Mouse (Mus musculus) embryonic facial prominence, embryonic 12.5 days (tissue): ENCODE measurements at regions not wholly inside any gene's neighbourhood (a gene's known extent, or its start where the extent isn't known, plus 50 kb on each side); places are given as distances from the start of the nearest gene placed in this dataset.

Source experiments
- ATAC-seq: fragments of 200-750 bp; cut with Nextera tagmentation; 2 replicates; pipeline ENCODE4 v1.8.0; 2017; ENCODE audit not compliant: insufficient number of reproducible peaks, insufficient read depth, low FRiP score, low TSS enrichment
- H3K27ac ChIP-seq: fragments of 300-500 bp; sonication (generic); 2 replicates; pipeline ENCODE4 v1.5.1; 2016; ENCODE audit warnings: mild to moderate bottlenecking
- H3K27me3 ChIP-seq: fragments of 300-500 bp; sonication (generic); 2 replicates; pipeline ENCODE4 v1.6.1; 2016; ENCODE audit warnings: mild to moderate bottlenecking, moderate library complexity
- H3K36me3 ChIP-seq: fragments of 300-500 bp; sonication (generic); 2 replicates; pipeline ENCODE4 v1.6.1; 2016; ENCODE audit warnings: mild to moderate bottlenecking
- H3K4me1 ChIP-seq: fragments of 300-500 bp; sonication (generic); 2 replicates; pipeline ENCODE4 v1.6.1; 2016
- H3K4me2 ChIP-seq: fragments of 300-500 bp; sonication (generic); replicated peaks from 2 replicates; pipeline ENCODE4 v1.6.1; 2016; ENCODE audit warnings: mild to moderate bottlenecking, moderate library complexity
- H3K4me3 ChIP-seq: fragments of 300-500 bp; sonication (generic); 2 replicates; pipeline ENCODE4 v1.5.1; 2016; ENCODE audit warnings: mild to moderate bottlenecking
- H3K9ac ChIP-seq: fragments of 300-500 bp; sonication (generic); 2 replicates; pipeline ENCODE4 v1.6.1; 2016; ENCODE audit warnings: mild to moderate bottlenecking, moderate library complexity
- H3K9me3 ChIP-seq: fragments of 300-500 bp; sonication (generic); 2 replicates; pipeline ENCODE4 v1.6.1; 2016; ENCODE audit warnings: mild to moderate bottlenecking, moderate library complexity
- WGBS: fragments of 180-500 bp; shearing (Covaris S2); methylation state at CpG from one replicate; pipeline ENCODE4 v1.1.7; 2016; 5-methylcytosine and 5-hydroxymethylcytosine counted together

DNA sequence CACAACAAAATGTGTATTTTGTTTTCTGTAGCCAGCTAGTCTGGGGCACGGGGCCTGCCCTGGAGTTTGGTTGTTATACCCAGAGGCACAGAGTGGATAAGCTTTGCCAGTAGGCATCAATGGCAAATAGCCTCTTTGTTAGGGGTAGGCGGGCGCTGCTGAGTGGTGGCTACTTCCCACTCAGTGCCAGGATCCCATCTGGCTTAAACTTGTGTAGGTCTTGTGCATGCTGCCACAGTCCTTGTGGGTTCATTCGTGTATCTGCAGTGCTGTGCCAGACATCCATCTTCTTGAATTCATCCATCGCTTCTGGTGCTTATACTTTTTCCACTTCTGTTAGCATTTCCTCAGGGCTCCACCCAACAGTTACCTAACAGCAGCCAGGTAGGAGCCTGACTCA is 545.4 kb upstream of the Atp11b start:
- H3K4me3 ChIP-seq, result no peak overlapping the region
- no peaks in the 10 kb centered on the region for H3K9me3 ChIP-seq
- no peak overlapping the region for H3K9ac ChIP-seq
- no peak overlapping the region for H3K4me2 ChIP-seq
- 84% methylated on average over 5 of the region's 5 CpGs for WGBS
- no peaks in the 10 kb centered on the region for H3K27me3 ChIP-seq
- no peak for ATAC-seq
- no peaks in the 10 kb centered on the region for H3K4me1 ChIP-seq
- no peak overlapping the region for H3K27ac ChIP-seq
- H3K36me3 ChIP-seq, result no peaks in the 10 kb centered on the region

DNA sequence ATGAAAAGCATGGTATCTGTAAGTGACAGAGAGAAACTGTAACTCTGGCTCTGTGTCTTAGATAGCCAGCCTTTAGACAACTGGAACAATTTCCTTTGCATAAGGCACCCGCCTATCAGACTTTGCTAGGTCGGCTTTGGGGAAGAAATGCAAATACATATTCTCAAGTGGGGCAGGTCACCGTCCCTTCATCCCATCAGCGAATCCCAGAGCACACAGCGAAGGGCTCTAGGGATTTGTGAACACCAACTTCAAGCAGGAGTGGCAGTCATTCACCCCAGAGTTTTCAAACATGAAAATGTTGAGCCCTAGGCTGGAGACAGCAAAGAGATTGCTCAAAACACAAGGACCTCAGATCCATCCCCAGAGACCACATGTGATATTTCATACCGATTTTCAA is 534.5 kb upstream of the Atp11b start:
- Histone ChIP-seq H3K4me1 (no peaks in the 10 kb centered on the region), H3K27ac (no peak overlapping the region), H3K4me2 (no peak overlapping the region), H3K27me3 (no peaks in the 10 kb centered on the region), H3K4me3 (no peak overlapping the region), H3K36me3 (no peaks in the 10 kb centered on the region), H3K9ac (no peak overlapping the region), H3K9me3 (no peaks in the 10 kb centered on the region)
- 85% methylated on average over 6 of the region's 6 CpGs for WGBS
- ATAC-seq, result no peak

- 69% methylated on average over 3 of the region's 3 CpGs for WGBS
- no peak overlapping the region for H3K27ac ChIP-seq
Observed at GRCm38 (mm10) chr3:35221183-35221582, 532.7 kb upstream of the Atp11b start.

DNA sequence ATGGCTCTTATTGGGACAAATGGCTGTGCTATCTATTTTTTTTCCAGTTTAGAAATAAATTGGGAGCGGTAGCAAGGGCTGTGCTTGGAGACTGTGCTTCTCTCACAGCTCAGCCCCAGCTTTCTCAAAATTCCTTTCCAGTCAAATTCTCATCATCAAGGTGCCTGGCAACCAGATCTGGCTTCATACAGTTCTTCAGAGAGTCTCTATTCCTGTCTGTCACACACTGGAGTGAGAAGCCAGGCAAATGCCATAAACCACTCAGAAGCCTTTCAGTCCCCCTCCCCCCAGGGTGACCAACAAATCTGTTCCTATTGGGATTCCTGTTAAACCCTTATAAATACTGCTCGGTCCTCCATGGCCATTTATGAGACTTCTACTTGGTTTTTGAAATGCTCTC is 531.7 kb upstream of the Atp11b start:
- Histone ChIP-seq H3K27me3 (0 out of 2 replicates have a peak, but pooled peaks cover 3% of the 10 kb centered on the region), H3K4me1 (no peaks in the 10 kb centered on the region), H3K9me3 (no peaks in the 10 kb centered on the region), H3K9ac (no peak overlapping the region), H3K27ac (no peak overlapping the region), H3K4me3 (no peak overlapping the region), H3K36me3 (no peaks in the 10 kb centered on the region), H3K4me2 (no peak overlapping the region)
- 75% methylated on average over 2 of the region's 2 CpGs for WGBS
- ATAC-seq, result no peak

More at GRCm38 (mm10) chr3:35221183-35221582, 532.7 kb upstream of the Atp11b start:
- Histone ChIP-seq H3K4me3 (no peak overlapping the region), H3K4me1 (no peaks in the 10 kb centered on the region), H3K9me3 (no peaks in the 10 kb centered on the region), H3K4me2 (no peak overlapping the region), H3K36me3 (no peaks in the 10 kb centered on the region), H3K9ac (no peak overlapping the region), H3K27me3 (0 out of 2 replicates have a peak, but pooled peaks cover 3% of the 10 kb centered on the region)
- no peak for ATAC-seq

DNA sequence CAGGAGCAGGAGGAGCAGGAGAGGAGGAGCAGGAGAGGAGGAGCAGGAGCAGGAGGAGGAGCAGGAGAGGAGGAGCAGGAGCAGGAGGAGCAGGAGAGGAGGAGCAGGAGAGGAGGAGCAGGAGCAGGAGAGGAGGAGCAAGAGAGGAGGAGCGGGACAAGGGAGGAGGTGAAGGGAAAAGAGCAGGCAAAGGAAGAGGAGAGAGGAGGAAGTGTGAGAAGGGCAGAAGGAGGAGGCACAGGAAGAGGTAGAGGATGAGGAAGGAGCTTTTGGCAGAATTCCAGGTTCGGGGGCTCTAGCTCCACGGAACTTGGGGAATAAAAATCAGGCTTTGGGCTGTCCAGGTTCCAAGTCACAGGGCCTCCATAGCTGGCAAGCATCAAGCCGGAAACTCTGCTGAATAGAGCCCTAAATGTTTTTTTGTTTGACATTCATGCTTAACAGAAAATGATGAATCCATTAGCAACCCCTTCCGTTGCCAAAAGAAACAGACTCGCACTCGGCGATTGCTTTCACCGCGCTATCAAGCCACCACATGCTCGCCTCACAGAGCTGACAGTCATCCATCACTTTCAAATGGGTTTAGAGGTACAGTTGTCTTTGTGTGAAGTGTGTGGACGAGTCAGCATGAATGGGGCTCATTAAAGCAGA is 528.7 kb upstream of the Atp11b start:
- H3K9ac ChIP-seq, result no peak overlapping the region
- 0 out of 2 replicates have a peak overlapping the region, but pooled peaks have one; percentile 36 for H3K27ac ChIP-seq
- H3K4me3 ChIP-seq, result no peak overlapping the region
- 0 out of 2 replicates have a peak, but pooled peaks cover 3% of the 10 kb centered on the region for H3K27me3 ChIP-seq
- no peaks in the 10 kb centered on the region for H3K9me3 ChIP-seq
- H3K4me1 ChIP-seq, result no peaks in the 10 kb centered on the region
- H3K36me3 ChIP-seq, result no peaks in the 10 kb centered on the region
- ATAC-seq, result 0 out of 2 replicates have a peak, but pooled peaks have one; percentile 3
- no peak overlapping the region for H3K4me2 ChIP-seq
- 38% methylated on average over 12 of the region's 12 CpGs for WGBS

DNA sequence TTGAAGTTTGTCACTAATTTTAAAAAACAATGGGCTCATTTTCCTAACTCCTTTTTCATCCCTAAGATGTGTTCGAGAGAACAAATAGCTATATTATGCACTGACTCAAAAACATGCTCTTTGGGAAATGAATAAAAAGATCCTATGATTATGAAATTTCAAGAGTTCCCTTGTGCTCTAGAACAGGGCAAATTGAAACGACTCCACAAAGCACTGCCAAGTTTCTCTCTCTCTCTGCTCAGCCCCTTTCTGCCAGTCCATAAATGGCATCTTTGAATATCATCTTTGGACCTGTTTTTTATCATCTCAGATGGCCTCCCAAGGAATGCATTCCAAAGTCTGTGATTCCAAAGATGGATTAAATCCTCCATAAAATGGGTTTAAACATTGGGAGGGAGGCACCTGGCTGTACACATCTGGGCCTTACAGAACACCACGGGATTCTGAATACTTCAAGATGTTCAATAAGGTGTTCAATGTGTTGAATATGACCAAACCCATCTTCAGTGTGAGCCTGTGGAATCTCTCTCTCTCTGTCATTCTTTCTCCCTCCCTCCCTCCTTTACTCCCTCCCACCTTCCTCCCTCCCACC is 528.0 kb upstream of the Atp11b start:
- no peak overlapping the region for H3K4me2 ChIP-seq
- no peak overlapping the region for H3K4me3 ChIP-seq
- H3K4me1 ChIP-seq, result no peaks in the 10 kb centered on the region
- no peaks in the 10 kb centered on the region for H3K36me3 ChIP-seq
- H3K9ac ChIP-seq, result no peak overlapping the region
- no peak overlapping the region for H3K27ac ChIP-seq
- H3K9me3 ChIP-seq, result no peaks in the 10 kb centered on the region
- WGBS, result 58% methylated on average over 3 of the region's 3 CpGs
- ATAC-seq, result no peak
- H3K27me3 ChIP-seq, result 0 out of 2 replicates have a peak, but pooled peaks cover 3% of the 10 kb centered on the region

GRCm38 (mm10) chr3:35231158-35231928 is 522.6 kb upstream of the Atp11b start:
- Histone ChIP-seq H3K27ac (no peak overlapping the region), H3K9me3 (no peaks in the 10 kb centered on the region), H3K4me1 (no peaks in the 10 kb centered on the region; the same call in 1 of the 2 replicates), H3K4me3 (no peak overlapping the region), H3K27me3 (no peaks in the 10 kb centered on the region), H3K36me3 (no peaks in the 10 kb centered on the region), H3K9ac (no peak overlapping the region), H3K4me2 (no peak overlapping the region)
- WGBS, result 74% methylated on average over 10 of the region's 10 CpGs
- no peak for ATAC-seq

GRCm38 (mm10) chr3:35232487-35232886 is 521.4 kb upstream of the Atp11b start:
- H3K4me3 ChIP-seq, result no peak overlapping the region
- H3K4me2 ChIP-seq, result no peak overlapping the region
- H3K4me1 ChIP-seq, result no peaks in the 10 kb centered on the region; the same call in 1 of the 2 replicates
- H3K27ac ChIP-seq, result no peak overlapping the region
- H3K9me3 ChIP-seq, result no peaks in the 10 kb centered on the region
- no peaks in the 10 kb centered on the region for H3K36me3 ChIP-seq
- WGBS, result 64% methylated on average over 1 of the region's 1 CpGs
- no peak overlapping the region for H3K9ac ChIP-seq
- ATAC-seq, result no peak
- no peaks in the 10 kb centered on the region for H3K27me3 ChIP-seq

DNA sequence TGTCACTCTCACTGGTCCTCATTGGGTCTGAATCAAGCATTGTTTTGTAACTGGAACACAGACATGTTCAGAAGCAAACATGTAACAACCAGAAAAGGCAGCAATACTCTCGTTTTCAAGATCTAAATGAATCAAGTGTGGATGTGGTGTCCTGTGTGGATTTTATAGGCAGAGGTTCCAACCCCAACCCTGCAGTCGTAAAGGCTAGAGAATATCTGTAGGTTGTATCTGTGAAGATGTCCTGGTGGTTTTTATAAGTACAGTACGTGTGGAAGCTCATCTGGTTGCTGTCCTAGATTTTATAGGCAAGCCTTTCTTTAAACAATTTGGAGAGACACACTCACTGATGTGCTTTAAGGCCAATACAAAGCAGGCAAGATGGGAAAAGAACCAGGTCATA is 518.8 kb upstream of the Atp11b start:
- Histone ChIP-seq H3K27me3 (no peaks in the 10 kb centered on the region), H3K27ac (no peak overlapping the region), H3K4me3 (no peak overlapping the region), H3K9ac (no peak overlapping the region), H3K4me2 (no peak overlapping the region), H3K36me3 (no peaks in the 10 kb centered on the region), H3K9me3 (no peaks in the 10 kb centered on the region), H3K4me1 (no peaks in the 10 kb centered on the region; the same call in 1 of the 2 replicates)
- no peak for ATAC-seq
- WGBS, result 80% methylated on average over 3 of the region's 3 CpGs

- Histone ChIP-seq H3K36me3 (no peaks in the 10 kb centered on the region), H3K9ac (no peak overlapping the region), H3K27me3 (no peaks in the 10 kb centered on the region), H3K27ac (no peak overlapping the region), H3K4me1 (no peaks in the 10 kb centered on the region; the same call in 1 of the 2 replicates), H3K4me3 (no peak overlapping the region), H3K4me2 (no peak overlapping the region), H3K9me3 (no peaks in the 10 kb centered on the region)
- ATAC-seq, result no peak
- WGBS, result 22% methylated on average over 5 of the region's 5 CpGs
Observed at GRCm38 (mm10) chr3:35235772-35236171, 518.1 kb upstream of the Atp11b start.

DNA sequence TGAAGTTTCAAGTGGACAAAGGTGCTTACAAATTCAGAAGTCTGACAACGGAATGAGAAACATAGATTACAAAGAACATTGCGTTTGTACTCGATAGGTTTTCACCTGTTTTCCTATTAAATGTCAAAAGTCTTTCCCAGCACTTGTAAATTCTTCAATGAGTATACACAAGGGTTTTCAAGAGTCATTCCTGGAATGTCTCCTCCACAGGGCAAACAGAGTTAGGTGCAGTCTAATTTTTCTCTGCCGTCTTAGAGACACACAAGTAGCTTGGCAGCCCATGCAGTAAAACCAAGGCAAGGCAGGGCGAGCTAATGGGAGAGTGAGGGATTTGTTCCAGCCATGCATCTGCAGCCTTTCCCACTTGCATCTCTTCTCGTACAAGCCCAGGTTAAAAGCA is 516.6 kb upstream of the Atp11b start:
- Histone ChIP-seq H3K9ac (no peak overlapping the region), H3K27ac (no peak overlapping the region), H3K9me3 (no peaks in the 10 kb centered on the region), H3K4me2 (no peak overlapping the region), H3K36me3 (no peaks in the 10 kb centered on the region), H3K4me1 (no peaks in the 10 kb centered on the region; the same call in 1 of the 2 replicates), H3K27me3 (no peaks in the 10 kb centered on the region), H3K4me3 (no peak overlapping the region)
- no peak for ATAC-seq
- WGBS, result 84% methylated on average over 6 of the region's 6 CpGs

DNA sequence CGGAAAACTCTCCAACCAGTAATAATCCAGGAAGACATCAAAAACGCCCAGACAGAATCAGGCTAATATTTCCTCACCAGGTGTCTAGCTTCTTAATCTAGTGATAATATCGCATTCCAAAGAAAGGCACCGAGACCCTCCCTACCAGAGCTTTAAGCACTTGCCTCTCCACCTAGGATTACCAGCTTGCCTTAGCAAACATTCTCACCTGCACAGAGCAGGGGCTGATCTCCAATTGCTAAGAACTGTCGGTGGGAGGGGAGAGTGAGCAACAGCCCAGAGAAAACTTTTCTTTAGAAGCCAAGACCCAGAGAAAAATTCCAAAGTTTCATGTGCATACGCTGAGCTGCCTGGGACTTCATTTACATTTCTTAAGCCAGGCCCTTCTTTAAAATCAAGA is 511.6 kb upstream of the Atp11b start:
- Histone ChIP-seq H3K36me3 (no peaks in the 10 kb centered on the region), H3K9me3 (no peaks in the 10 kb centered on the region), H3K27me3 (no peaks in the 10 kb centered on the region), H3K27ac (no peak overlapping the region), H3K4me2 (no peak overlapping the region), H3K4me3 (no peak overlapping the region), H3K9ac (no peak overlapping the region), H3K4me1 (no peaks in the 10 kb centered on the region)
- no peak for ATAC-seq
- WGBS, result 37% methylated on average over 6 of the region's 6 CpGs
